Mouse (Mus musculus) kidney, embryonic 14.5 days (tissue): ENCODE measurements at regions not wholly inside any gene's neighbourhood (a gene's known extent, or its start where the extent isn't known, plus 50 kb on each side); places are given as distances from the start of the nearest gene placed in this dataset.

ENCODE experiments used
- ATAC-seq: fragments of 200-750 bp; cut with Nextera tagmentation; 2 replicates; pipeline ENCODE4 v1.8.0; 2017; ENCODE audit warnings: moderate number of reproducible peaks, mild to moderate bottlenecking, moderate TSS enrichment, moderate library complexity; ENCODE audit not compliant: low FRiP score, low TSS enrichment
- H3K27ac ChIP-seq: fragments of 300-500 bp; sonication (generic); 2 replicates; pipeline ENCODE4 v1.5.1; 2014; ENCODE audit warnings: low read depth, mild to moderate bottlenecking, low read length, moderate library complexity, mixed read lengths
- H3K27me3 ChIP-seq: fragments of 300-500 bp; sonication (generic); 2 replicates; pipeline ENCODE4 v1.6.1; 2014; ENCODE audit warnings: mild to moderate bottlenecking, low read length; ENCODE audit not compliant: control insufficient read depth, insufficient read depth
- H3K36me3 ChIP-seq: fragments of 300-500 bp; sonication (generic); 2 replicates; pipeline ENCODE4 v1.6.1; 2014; ENCODE audit warnings: low read length, mixed read lengths; ENCODE audit not compliant: control insufficient read depth, insufficient read depth
- H3K4me1 ChIP-seq: fragments of 300-500 bp; sonication (generic); 2 replicates; pipeline ENCODE4 v1.6.1; 2014; ENCODE audit warnings: low read length, mixed read lengths; ENCODE audit not compliant: control insufficient read depth, insufficient read depth
- H3K4me2 ChIP-seq: fragments of 300-500 bp; sonication (generic); replicated peaks from 2 replicates; pipeline ENCODE4 v1.6.1; 2014; ENCODE audit warnings: low read depth, mild to moderate bottlenecking, low read length
- H3K4me3 ChIP-seq: fragments of 300-500 bp; sonication (generic); 2 replicates; pipeline ENCODE4 v1.5.1; 2014; ENCODE audit warnings: mild to moderate bottlenecking, low read length
- H3K9ac ChIP-seq: fragments of 300-500 bp; sonication (generic); 2 replicates; pipeline ENCODE4 v1.6.1; 2014; ENCODE audit warnings: low read depth, mild to moderate bottlenecking, low read length, moderate library complexity
- H3K9me3 ChIP-seq: fragments of 300-500 bp; sonication (generic); 2 replicates; pipeline ENCODE4 v1.6.1; 2016; ENCODE audit warnings: low read length; ENCODE audit not compliant: control insufficient read depth
- WGBS: fragments of 180-500 bp; shearing (Covaris S2); extraction: QIAGEN DNeasy Blood & Tissue Kit; methylation state at CpG from one replicate; pipeline ENCODE4 v1.1.7; 2014; 5-methylcytosine and 5-hydroxymethylcytosine counted together

GRCm38 (mm10) chr5:81878563-81878962 is 858.6 kb downstream of the Adgrl3 start:
- Histone ChIP-seq H3K36me3 (no peaks in the 10 kb centered on the region), H3K27ac (no peak overlapping the region), H3K9ac (no peak overlapping the region), H3K4me1 (no peaks in the 10 kb centered on the region), H3K4me3 (no peak overlapping the region), H3K27me3 (no peaks in the 10 kb centered on the region), H3K4me2 (no peak overlapping the region), H3K9me3 (peaks cover 3% of the 10 kb centered on the region; the same call in 1 of the 2 replicates)
- WGBS, result 49% methylated on average over 3 of the region's 3 CpGs
- ATAC-seq, result peak; percentile 32; the same call in 1 of the 2 replicates

DNA sequence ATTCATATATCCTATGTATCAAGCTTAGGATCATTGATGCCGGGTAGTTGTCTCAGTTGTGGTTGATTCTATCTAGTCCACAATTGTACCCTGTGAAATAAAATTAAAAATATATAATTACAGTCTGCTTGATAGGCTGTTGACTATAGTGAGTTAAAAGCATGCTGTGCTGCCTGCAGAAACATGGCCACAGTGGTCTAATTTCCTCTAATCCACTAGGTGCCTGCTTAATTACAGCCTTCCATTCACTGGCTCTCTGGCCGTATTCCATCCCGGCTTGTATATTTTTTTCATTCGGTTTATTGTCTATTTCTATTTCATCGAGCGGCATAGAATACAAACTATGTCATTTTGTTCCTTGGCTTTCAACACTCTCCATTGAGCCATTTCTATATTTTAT is 873.4 kb downstream of the Adgrl3 start:
- no peak for ATAC-seq
- Histone ChIP-seq H3K4me1 (no peaks in the 10 kb centered on the region), H3K27me3 (no peaks in the 10 kb centered on the region), H3K4me2 (no peak overlapping the region), H3K27ac (no peak overlapping the region), H3K9ac (no peak overlapping the region), H3K4me3 (no peak overlapping the region), H3K36me3 (no peaks in the 10 kb centered on the region), H3K9me3 (no peaks in the 10 kb centered on the region)
- WGBS, result 92% methylated on average over 6 of the region's 6 CpGs

- H3K27ac ChIP-seq, result no peak overlapping the region
- no peak overlapping the region for H3K9ac ChIP-seq
- ATAC-seq, result peak; percentile 73; the same call in 1 of the 2 replicates
- no peaks in the 10 kb centered on the region for H3K36me3 ChIP-seq
- H3K4me2 ChIP-seq, result no peak overlapping the region
- no peak overlapping the region for H3K4me3 ChIP-seq
- no peaks in the 10 kb centered on the region for H3K27me3 ChIP-seq
- H3K4me1 ChIP-seq, result peaks cover 3% of the 10 kb centered on the region; the same call in 1 of the 2 replicates
- 37% methylated on average over 6 of the region's 6 CpGs for WGBS
- no peaks in the 10 kb centered on the region for H3K9me3 ChIP-seq
These were observed 889.4 kb downstream of the Adgrl3 start for GRCm38 (mm10) chr5:81909368-81909767.

DNA sequence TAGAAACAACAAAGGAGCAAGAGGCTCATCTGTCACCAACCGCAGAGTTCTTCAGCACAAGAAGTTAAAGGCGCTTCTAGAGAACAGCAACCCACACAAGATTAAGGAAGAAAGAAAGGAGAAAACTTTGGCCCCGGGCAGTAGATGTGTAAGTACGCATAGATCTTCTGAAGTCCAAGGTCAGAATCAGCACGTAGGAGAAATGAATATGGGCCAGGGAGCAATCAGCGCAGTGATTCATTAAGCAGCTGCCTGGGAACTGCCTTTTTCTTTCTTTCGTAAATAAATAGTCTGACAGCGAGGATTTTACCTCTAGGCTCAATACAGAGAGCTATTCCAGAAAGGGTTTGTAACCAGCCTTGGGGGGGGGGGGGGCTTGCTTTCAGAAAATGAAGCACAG is 890.0 kb downstream of the Adgrl3 start:
- Histone ChIP-seq H3K36me3 (no peaks in the 10 kb centered on the region), H3K27me3 (no peaks in the 10 kb centered on the region), H3K4me2 (no peak overlapping the region), H3K4me3 (no peak overlapping the region), H3K27ac (no peak overlapping the region), H3K9ac (no peak overlapping the region), H3K9me3 (no peaks in the 10 kb centered on the region), H3K4me1 (peaks cover 3% of the 10 kb centered on the region; the same call in 1 of the 2 replicates)
- WGBS, result 31% methylated on average over 8 of the region's 8 CpGs
- peak; percentile 66; the same call in 1 of the 2 replicates for ATAC-seq

GRCm38 (mm10) chr5:81916667-81917066 is 896.7 kb downstream of the Adgrl3 start:
- ATAC-seq, result no peak
- Histone ChIP-seq H3K9ac (no peak overlapping the region), H3K9me3 (no peaks in the 10 kb centered on the region), H3K4me2 (no peak overlapping the region), H3K27ac (no peak overlapping the region), H3K4me1 (no peaks in the 10 kb centered on the region), H3K4me3 (no peak overlapping the region), H3K27me3 (no peaks in the 10 kb centered on the region), H3K36me3 (no peaks in the 10 kb centered on the region)

DNA sequence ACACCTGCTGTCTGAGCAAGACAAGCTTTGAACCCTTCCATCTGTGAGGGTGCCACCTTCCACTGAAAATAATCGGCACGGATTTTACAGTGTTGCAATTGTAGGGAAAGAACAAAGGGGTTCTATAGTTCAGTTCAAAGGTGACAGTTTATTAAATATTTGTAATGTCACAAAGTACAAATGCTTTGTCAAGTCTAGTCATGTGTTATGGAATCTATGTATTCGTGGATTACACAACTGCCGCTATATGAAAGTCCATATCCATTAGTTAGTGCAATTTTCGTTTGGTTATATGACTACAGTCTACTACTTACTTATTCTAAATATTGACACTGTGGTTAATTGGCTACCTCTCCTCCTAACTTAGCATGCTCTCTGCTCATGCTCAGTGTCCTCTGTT is 920.9 kb downstream of the Adgrl3 start:
- 91% methylated on average over 5 of the region's 5 CpGs for whole genome bisulfite sequencing

GRCm38 (mm10) chr5:81969685-81970524 is 950.0 kb downstream of the Adgrl3 start:
- Histone ChIP-seq H3K4me1 (no peaks in the 10 kb centered on the region), H3K4me3 (no peak overlapping the region), H3K4me2 (no peak overlapping the region), H3K9me3 (no peaks in the 10 kb centered on the region), H3K27me3 (no peaks in the 10 kb centered on the region), H3K9ac (no peak overlapping the region), H3K27ac (no peak overlapping the region), H3K36me3 (no peaks in the 10 kb centered on the region)
- ATAC-seq, result no peak
- WGBS, result 82% methylated on average over 24 of the region's 24 CpGs

More for the DNA sequence above, 920.9 kb downstream of the Adgrl3 start:
- no peak overlapping the region for H3K27ac ChIP-seq
- no peak for ATAC-seq
- H3K4me1 ChIP-seq, result no peaks in the 10 kb centered on the region
- H3K36me3 ChIP-seq, result no peaks in the 10 kb centered on the region
- no peak overlapping the region for H3K4me2 ChIP-seq
- no peaks in the 10 kb centered on the region for H3K27me3 ChIP-seq
- no peak overlapping the region for H3K4me3 ChIP-seq
- no peak overlapping the region for H3K9ac ChIP-seq
- H3K9me3 ChIP-seq, result no peaks in the 10 kb centered on the region

DNA sequence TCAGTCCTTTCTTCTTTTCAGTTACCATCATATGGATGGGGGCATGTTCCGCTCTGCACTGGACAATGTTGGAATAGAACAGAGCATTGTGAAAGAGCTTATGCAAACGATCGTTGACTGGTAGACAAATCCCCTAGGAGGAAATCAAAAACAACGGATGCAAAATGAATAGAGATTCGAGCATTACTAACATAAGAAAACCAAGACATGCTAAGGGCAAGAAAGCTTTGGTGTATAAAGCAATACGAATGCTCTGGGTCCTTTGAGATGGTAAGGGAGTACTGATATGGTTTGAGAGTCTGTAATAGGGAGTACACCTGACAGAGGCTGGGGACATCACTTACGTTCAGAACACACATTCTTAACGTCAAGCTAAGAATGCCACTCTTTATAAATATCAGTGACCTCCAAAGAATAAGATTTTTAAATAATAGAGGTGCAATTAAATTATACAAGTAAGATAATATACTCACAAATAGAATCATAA is 950.6 kb downstream of the Adgrl3 start:
- Histone ChIP-seq H3K4me2 (no peak overlapping the region), H3K36me3 (no peaks in the 10 kb centered on the region), H3K9me3 (no peaks in the 10 kb centered on the region), H3K4me3 (no peak overlapping the region), H3K4me1 (no peaks in the 10 kb centered on the region), H3K27ac (no peak overlapping the region), H3K27me3 (no peaks in the 10 kb centered on the region), H3K9ac (no peak overlapping the region)
- 91% methylated on average over 8 of the region's 8 CpGs for WGBS
- no peak for ATAC-seq

DNA sequence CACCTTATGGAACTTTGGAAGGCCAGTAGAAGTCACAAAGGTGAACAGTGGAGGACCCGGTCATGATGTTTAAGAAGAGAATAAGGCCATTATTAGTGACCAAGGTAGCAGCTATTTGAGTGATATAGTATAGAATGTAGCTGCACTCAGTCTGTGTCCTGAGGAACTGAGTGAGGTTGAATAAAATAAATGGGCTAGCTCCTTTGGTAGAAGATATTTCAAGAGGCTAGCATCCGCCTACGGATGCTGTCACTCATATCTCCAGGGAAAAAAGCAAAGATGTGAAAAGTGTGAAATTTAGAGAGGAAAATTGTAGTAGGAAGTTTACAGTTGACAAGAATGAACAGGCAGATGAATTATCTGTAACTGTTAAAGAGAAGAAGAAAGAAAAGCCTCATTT is 956.6 kb downstream of the Adgrl3 start:
- 91% methylated on average over 3 of the region's 3 CpGs for WGBS
- Histone ChIP-seq H3K27ac (no peak overlapping the region), H3K9me3 (no peaks in the 10 kb centered on the region), H3K4me2 (no peak overlapping the region), H3K27me3 (no peaks in the 10 kb centered on the region), H3K36me3 (no peaks in the 10 kb centered on the region), H3K9ac (no peak overlapping the region), H3K4me3 (no peak overlapping the region), H3K4me1 (no peaks in the 10 kb centered on the region)
- ATAC-seq, result no peak
